In the genomic region with DNA sequence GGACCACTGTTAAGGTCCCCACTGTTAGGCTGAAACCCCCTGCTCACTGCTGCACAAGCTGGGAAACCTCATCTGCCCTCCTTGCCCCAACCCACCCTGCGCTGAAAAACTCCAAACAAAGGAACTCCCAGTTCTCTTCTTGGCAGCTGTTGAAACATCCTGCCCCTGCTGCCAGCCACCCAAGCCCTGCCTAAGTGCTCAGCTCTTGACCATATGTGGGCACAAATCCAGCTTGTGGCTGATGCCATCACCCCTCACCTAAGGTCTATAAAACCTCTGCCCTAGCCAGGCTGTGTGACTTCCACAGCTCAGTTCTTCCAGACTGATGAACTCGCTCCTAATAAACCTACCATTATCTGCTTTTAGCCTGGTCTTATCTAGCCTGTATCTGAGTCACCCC, we compare ENCODE assay signal across 11 mouse cellular contexts. TPM values are rescaled to one million over a fixed set of nuclear protein-coding genes. Genes with fewer than 3 reads are reported as not detected.
"Had no signal": no experiment of that assay in that cellular context is flagged by ENCODE, and none has a peak within 500 bp of the region (broad histone marks: within the 10 kb centered on the region; RNA-seq: fewer than 3 reads in every experiment).

No protein-coding gene starts in this region.

- H3K9me3 ChIP-seq: liver, embryonic 13.5 days had no signal

- H3K4me3 ChIP-seq: layer of hippocampus, adult 2 months; liver, embryonic 13.5 days; megakaryocyte, embryonic 14.5 days had no signal

- H3K4me1 ChIP-seq: liver, embryonic 13.5 days had no signal

- H3K27ac ChIP-seq: layer of hippocampus, adult 2 months; liver, embryonic 13.5 days; stomach, postnatal 0 days had no signal

- DNase-seq: liver; liver, embryonic 13.5 days; right cerebral cortex, postnatal 25 days had no signal

- H3K9ac ChIP-seq: liver, embryonic 13.5 days had no signal

- H3K36me3 ChIP-seq: liver, embryonic 13.5 days had no signal

- H3K4me2 ChIP-seq: liver, embryonic 13.5 days; midbrain, embryonic 11.5 days had no signal

RNA-seq across cellular contexts. Expression of gene Topaz1, which starts 11.1 kb away (rescaled TPM):
- polyA plus RNA-seq: intestine, embryonic 14.5 days; kidney, embryonic 16.5 days; liver, embryonic 13.5 days; midbrain, embryonic 11.5 days; midbrain, postnatal 0 days; neural tube, embryonic 14.5 days; stomach, postnatal 0 days had no signal
